Mouse (Mus musculus) splenic B cell, adult 2 months (primary cell): ENCODE data around the gene Slc10a7.
A peak's percentile ranks its signal among the peaks of the same experiment; 100 is the strongest.

ENCODE experiments used
- DNase-seq: peaks from one replicate; pipeline ENCODE4 v3.0.0-alpha.2; 2011; ENCODE audit warnings: low read depth, low spot score
- H3K27me3 ChIP-seq: 2 replicates; pipeline ENCODE4 v1.6.1; 2012; ENCODE audit warnings: mild to moderate bottlenecking, low read length, moderate library complexity, mixed read lengths; ENCODE audit not compliant: control insufficient read depth, poor library complexity, insufficient read depth, severe bottlenecking
- H3K36me3 ChIP-seq: 2 replicates; pipeline ENCODE4 v1.6.1; 2012; ENCODE audit warnings: mild to moderate bottlenecking, low read length, moderate library complexity, mixed read lengths; ENCODE audit not compliant: control insufficient read depth, poor library complexity, insufficient read depth, severe bottlenecking

Gene Slc10a7

DNA sequence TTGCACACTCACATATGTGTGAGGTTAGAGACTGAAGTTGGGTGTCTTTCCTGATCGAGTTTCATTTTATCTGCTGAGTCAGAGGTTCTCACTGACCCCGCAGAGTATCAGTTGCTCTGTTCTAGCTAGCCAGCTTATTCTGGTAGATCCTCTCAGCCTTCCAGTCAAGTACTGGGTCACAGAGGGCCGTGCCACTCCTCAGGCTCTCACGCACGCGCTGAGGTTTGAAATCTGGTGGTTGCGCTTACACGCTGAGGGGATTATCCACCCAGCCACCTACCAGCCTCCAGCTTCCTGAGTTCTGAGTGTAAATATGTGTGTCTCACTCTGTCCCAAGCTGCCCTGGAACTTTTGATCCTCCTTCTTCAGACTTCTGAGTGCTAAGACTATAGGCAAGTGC is 59.0 kb downstream of the Slc10a7 start:
- Histone ChIP-seq H3K27me3 (no peaks in the 10 kb centered on the region), H3K36me3 (no peaks in the 10 kb centered on the region)
- no peak for DNase-seq

DNA sequence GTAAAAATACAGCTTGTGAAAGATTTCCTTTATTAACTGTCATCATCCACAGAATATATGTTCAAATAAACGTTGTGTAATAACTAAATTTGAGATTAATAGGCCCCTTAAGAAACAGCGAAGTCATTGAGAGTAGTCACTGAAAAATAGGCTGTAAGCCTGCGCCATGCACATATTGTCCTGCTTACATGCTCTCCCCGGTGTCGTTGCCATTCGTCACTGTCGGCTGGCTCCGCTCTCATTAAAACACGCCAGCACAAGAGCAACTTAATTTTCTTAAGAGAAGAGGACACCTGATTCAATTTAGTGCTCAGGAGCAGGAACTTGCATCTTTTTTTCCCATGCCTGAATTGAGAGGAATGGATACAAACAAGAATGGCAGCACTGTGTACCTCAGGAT is 62.4 kb downstream of the Slc10a7 start:
- DNase-seq: no peak
- H3K27me3 ChIP-seq: no peaks in the 10 kb centered on the region
- H3K36me3 ChIP-seq: no peaks in the 10 kb centered on the region

DNA sequence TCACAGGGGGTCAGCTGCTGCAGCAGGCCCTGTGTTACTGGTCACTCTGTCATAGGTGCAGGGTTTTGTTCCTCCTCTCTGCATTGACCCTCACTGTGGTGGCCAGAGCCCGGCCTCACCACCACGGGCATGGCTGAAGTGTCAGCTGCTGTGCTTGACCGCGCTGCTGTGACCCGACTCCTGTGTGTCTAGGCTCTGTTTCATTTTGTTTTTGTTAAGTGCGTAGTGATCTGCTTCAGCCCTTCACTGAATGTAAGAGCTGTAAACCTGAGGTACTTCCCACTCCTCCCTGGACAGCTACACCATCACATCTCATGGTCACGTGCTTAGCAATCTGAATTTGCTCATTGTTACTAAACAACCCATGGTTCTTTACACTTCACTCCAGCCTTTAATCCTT is 65.1 kb downstream of the Slc10a7 start:
- Histone ChIP-seq H3K27me3 (no peaks in the 10 kb centered on the region), H3K36me3 (no peaks in the 10 kb centered on the region)
- DNase-seq: no peak

DNA sequence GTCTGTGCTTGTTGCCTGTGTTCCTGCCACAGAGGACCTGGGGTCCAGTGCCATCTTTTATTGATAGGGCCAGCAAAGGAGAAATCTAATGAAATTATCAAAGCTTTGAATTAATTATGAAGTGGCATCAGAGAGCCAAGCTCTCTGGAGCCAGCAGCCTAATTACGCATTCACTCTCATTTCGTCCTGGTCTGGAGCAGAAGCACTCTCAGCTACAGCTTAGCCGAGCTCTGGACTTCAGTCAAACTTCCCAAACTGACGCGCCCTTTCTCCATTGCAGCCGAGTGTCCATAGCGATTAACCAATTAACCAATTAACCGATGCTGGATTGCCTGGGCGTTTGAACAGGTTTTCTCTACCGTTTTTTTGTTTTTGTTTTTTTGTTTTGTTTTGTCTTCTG is 68.4 kb downstream of the Slc10a7 start:
- no peaks in the 10 kb centered on the region for H3K27me3 ChIP-seq
- DNase-seq: no peak
- H3K36me3 ChIP-seq: no peaks in the 10 kb centered on the region; the same call in 1 of the 2 replicates

DNA sequence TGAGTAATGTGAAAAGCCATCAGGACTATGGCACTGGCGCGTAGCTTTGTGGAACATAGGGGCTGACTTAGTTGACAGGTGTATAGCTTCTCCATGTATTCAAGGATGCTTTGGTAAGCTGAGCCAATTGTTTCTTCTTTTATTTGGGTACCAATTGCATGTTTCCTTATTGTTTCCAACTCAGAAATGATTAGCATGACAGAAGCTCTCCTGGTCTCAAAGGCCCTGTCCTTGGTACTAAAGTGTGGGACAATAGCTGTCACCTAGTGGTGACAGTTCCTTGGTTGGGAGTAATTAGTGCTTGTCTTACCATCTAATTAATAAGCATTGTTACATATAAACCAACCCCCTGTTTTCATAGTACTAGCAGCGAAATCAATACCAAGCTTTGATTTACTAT is 68.9 kb downstream of the Slc10a7 start:
- Histone ChIP-seq H3K27me3 (no peaks in the 10 kb centered on the region), H3K36me3 (no peaks in the 10 kb centered on the region; the same call in 1 of the 2 replicates)
- no peak for DNase-seq

DNA sequence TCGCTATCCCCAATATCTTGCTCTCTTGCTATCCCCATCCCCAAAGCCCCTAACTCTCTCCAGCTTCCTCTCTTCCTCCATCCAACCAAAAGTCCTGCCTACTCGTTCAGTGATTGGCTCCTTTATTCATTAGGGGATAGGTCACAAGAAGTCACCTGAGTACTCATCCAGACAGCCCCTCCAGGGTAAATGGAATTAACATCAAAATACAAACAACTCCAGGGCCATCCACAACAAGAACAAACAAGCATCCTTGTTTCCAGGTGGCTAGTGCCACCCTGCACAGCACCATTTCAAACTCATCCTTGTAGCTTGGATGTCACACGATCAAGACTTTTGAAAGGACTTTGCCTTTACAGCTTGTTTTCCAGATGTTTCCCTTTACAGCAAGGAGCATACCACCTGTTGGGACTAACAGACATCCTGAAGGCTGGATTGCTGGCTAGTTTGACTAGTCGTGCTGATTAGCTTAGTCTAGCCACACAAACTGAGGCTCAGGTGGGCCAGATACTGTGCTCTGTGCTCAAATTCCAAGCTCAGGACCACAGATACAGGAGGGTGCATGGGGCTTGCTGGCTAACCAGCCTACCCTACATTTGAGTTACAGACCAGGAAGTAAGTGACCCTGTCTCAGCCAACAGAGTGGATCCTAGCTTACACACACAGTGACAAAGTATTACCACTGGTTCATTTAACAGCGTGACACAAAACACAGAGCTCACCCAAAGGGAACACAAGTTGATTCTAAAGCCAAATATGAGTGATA is 75.0 kb downstream of the Slc10a7 start:
- no peaks in the 10 kb centered on the region for H3K27me3 ChIP-seq
- no peaks in the 10 kb centered on the region; the same call in 1 of the 2 replicates for H3K36me3 ChIP-seq
- DNase-seq: no peak

DNA sequence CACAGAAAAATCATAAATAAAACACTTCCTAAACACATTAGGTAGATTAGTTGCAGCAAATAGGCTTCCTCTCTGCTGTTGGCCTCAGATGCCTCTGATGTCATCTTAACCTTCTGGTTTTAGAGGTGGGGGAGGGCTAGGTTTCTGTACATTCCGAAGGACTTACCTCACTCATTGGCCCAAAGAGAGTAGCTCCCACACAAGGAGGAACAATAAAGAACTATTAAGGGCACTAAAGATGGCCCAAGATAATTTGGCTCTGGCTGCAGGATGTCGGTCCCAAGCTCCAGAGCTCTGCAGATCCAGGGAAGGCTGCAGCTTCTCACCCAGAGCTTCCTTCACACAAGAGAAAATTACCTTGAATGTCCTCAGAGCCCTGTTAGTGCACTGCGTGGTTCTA is 75.7 kb downstream of the Slc10a7 start:
- no peak for DNase-seq
- no peaks in the 10 kb centered on the region for H3K27me3 ChIP-seq

DNA sequence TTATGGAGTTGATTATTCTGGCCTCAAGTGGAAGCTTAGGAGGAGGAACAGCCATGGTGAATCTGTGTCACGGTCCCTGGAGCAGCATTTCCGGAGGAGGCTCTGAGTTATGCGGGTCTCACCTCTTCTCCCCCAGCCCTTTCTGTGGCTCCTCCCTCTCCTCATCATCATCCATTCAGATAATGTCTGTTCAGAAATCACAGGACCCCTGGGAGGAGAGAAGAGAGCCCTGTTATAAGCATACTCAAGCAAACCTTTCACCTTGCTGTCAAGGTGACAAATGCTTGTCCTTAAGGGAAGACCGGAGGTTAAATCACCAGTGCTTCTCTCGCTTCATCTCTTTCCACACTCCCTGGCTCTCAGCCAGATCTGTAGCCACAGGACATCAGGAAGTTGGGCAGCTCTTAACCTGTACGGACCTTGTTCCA is 86.3 kb downstream of the Slc10a7 start:
- Histone ChIP-seq H3K36me3 (no peaks in the 10 kb centered on the region), H3K27me3 (no peaks in the 10 kb centered on the region)
- no peak for DNase-seq

More for the DNA sequence above, 75.7 kb downstream of the Slc10a7 start:
- no peaks in the 10 kb centered on the region; the same call in 1 of the 2 replicates for H3K36me3 ChIP-seq

DNA sequence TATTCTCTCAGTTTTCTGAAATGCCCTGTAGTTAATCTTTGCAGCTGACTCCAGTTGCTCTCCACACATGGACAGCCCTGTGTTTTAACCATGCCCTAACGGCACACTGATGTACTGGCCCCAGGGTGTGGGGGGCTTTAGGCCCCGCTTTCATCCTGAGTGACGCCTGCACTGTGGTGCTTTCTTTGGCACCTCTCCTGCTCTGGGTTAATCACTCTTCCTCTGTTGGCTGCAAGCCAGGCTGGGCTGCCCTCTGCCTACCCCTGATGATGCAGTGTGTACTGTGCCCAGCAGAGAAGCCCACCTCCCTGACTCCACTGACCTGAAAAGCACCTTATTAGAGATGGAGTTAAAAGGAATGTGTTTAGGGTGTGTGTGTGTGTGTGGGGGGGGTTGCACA is 89.1 kb downstream of the Slc10a7 start:
- Histone ChIP-seq H3K36me3 (no peaks in the 10 kb centered on the region), H3K27me3 (no peaks in the 10 kb centered on the region)
- DNase-seq: no peak

DNA sequence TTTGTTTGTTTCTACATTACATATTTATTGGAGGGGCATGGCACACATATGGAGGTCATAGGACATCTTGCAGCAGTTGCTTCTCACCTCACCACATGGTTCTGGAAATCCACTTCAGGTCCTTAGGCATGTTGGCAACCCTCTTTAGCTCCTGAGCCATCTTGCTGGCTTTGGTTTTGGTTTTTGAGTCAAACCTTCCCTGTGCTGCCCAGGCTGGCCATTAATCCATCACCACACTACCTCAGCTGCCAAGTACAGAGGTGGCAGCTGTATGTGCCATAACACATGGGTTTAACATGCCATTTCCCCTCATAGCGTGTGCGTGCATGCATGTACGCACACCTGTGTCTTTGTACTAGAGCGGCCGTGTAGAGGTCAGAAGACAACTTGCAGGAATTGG is 93.9 kb downstream of the Slc10a7 start:
- Histone ChIP-seq H3K36me3 (no peaks in the 10 kb centered on the region), H3K27me3 (no peaks in the 10 kb centered on the region)
- DNase-seq: no peak

DNA sequence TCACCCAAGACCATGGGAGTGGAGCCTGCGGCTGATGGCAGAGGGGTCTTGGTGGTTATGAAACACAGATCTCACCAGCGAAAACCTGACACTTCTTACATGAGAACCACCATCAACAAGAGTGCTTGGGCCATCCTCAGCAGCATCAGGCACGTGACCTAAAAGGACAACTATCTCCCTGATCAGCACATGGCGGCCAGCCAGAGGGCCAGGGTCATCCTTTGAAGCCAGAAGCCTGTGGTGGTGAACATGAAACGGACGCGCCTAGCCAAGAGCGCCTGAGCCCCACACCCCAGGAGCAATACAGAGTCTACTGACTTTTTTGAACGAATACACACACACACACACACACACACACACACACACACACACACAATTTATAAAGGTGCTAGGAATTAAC is 95.3 kb downstream of the Slc10a7 start:
- DNase-seq: no peak
- Histone ChIP-seq H3K36me3 (no peaks in the 10 kb centered on the region), H3K27me3 (no peaks in the 10 kb centered on the region)

DNA sequence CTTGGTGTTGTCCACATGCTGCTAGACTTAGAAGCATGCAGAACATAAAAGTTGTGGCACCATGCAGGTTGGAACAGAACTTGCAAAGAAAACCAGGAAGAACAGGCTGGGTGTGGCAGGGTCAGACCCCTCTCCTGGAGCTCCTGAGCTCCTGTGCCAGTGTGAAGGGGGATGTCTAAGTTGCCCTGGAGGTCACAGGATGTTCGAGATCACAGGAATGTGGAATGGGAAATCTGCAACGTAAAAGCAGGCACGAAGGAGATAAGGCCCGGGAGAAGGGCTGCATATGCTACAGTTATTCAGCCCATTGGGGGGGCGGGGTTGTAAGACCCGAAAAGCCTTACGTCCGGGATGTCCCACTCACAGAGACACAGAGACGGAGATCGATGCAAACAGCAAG is 100.2 kb downstream of the Slc10a7 start:
- no peak for DNase-seq
- no peaks in the 10 kb centered on the region for H3K36me3 ChIP-seq
- no peaks in the 10 kb centered on the region for H3K27me3 ChIP-seq

DNA sequence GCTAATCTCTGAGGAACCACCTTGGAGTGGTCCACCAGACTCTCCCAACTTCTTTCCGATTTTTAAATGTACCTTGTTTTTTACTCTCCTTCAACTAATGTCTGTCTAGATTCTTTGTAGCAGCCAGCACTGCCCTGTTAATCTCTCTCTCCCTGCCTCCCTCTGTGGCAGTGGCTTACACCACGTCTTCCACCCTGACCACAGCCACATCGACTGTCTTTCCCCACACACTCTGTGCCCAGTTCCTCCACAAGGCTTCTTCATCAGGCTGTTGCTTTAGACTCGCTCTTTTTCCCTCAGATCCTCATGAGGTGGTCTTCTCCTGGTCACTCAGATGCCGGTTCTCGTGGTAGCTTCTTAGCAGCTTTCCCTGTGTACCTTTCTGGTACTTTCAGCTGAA is 101.9 kb downstream of the Slc10a7 start:
- no peak for DNase-seq
- H3K27me3 ChIP-seq: no peaks in the 10 kb centered on the region
- H3K36me3 ChIP-seq: no peaks in the 10 kb centered on the region

DNA sequence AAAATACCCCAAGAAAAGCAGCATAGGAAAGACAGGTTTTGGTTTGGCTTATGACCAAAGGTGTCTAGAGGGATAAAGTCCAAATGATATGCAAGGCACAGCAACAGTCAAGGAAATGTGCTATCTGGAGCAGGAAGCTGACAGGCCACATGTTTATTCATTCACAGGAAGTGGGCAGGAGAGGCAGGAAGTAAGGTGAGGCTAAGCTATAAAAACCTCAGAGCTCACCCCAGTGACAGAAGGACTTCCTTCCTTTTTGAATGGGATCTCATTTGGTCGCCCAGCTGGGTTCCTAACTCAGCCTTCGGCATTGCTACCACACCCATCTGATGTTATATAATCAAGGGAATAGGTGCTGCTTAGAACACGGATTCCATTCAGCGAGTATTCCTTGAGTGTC is 113.2 kb downstream of the Slc10a7 start:
- Histone ChIP-seq H3K27me3 (no peaks in the 10 kb centered on the region), H3K36me3 (no peaks in the 10 kb centered on the region; the same call in 1 of the 2 replicates)
- peak; percentile 59 for DNase-seq

DNA sequence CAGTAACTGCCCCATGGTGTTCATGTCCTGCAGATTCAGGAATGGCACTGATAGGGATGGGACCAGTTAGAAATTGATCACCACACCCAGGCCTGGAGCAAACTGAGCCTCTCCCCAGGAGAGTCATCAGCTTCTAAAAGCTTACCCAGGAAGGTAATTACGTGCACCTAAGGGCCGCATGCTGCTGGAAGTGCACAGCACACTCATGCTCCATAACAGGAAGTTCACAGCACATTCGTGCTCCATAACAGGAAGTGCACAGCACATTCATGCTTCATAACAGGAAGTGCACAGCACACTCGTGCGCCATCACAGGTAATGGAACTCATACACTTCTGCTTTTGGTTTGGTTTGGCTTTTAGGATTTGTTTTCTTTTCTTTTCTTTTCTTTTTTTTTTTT is 114.8 kb downstream of the Slc10a7 start:
- Histone ChIP-seq H3K27me3 (no peaks in the 10 kb centered on the region), H3K36me3 (no peaks in the 10 kb centered on the region; the same call in 1 of the 2 replicates)
- DNase-seq: peak; percentile 89
